Mouse (Mus musculus): ENCODE data around the gene Nfatc2ip. TPM values are rescaled to one million over a fixed set of nuclear protein-coding genes. Genes with fewer than 3 reads are reported as not detected.
A peak's percentile ranks its signal among the peaks of the same experiment; 100 is the strongest.

Nfatc2ip gene
- total and polyA plus RNA-seq, 2 experiments, result 1.3 to 2.8 TPM

DNA sequence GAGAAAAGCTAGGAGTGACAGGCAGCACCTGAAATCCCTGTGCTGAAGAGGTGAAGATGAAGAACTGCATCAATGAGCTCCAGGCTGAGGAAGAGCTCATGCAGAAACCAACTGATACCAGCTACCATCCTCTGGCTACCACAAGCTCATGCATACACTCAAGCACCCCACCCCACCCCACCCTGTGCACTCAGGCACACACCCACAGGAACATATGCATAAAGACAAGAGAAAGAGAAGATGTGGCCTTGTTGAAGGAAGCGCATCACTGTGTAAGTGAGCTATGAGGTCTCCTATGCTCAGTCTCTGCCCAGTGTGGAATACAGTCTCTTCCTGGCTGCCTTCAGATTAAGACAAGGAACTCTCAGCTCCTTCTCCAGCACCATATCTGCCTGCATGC lies 8.4 kb downstream of the Nfatc2ip start:
- Histone ChIP-seq H3K4me3 (ENCODE audit: insufficient read depth, low read depth, low read length) (no peak overlapping the region), H3K36me3 (ENCODE audit: control insufficient read depth, insufficient read depth, low read length) (peaks cover 23% of the 10 kb centered on the region), H3K27ac (replicated peaks; ENCODE audit: insufficient read depth, low read depth, low read length) (no peak overlapping the region), H3K79me2 (ENCODE audit: control insufficient read depth, insufficient read depth, low read length) (no peaks in the 10 kb centered on the region), H3K4me1 (ENCODE audit: control insufficient read depth, insufficient read depth, low read length) (no peaks in the 10 kb centered on the region), H3K27me3 (ENCODE audit: control insufficient read depth, insufficient read depth, low read length) (no peaks in the 10 kb centered on the region), H3K9ac (ENCODE audit: low read depth, low read length) (no peak overlapping the region)
- DNase-seq (ENCODE audit: extremely low read depth, low read depth, low spot score), result no peak
- TF ChIP-seq POLR2A (IDR thresholded peaks at IDR 0.05; ENCODE audit: extremely low read depth, insufficient read depth, low read length) (no peak), CTCF (IDR thresholded peaks at IDR 0.05; ENCODE audit: low read depth, low read length) (no peak)
- WGBS, result 100% methylated on average over 1 of the region's 1 CpGs

DNA sequence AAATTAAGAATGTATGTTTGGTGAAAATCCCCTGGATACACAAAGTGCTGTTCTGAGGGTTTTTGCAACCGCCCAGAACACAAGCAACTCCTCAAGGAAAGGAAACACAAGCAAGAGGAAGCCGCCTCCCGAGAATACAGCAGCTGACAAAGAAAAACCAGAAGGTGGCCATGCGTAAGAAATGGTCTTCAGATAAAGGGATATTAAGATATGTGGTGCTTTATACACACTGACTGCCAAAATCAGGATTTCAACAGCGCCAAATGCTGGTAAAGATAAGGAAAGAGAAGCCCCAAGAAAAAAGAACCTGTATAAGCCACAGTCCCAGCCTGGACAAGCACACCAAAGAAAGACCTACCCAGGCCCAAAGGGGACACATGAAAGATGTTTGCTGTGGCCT lies 13.0 kb downstream of the Nfatc2ip start:
- 87% methylated on average over 5 of the region's 5 CpGs for WGBS
- no peak for TF ChIP-seq POLR2A (IDR thresholded peaks at IDR 0.05; ENCODE audit: extremely low read depth, insufficient read depth, low read length)
- TF ChIP-seq CTCF (IDR thresholded peaks at IDR 0.05; ENCODE audit: low read depth, low read length), result no peak
- Histone ChIP-seq H3K27ac (replicated peaks; ENCODE audit: insufficient read depth, low read depth, low read length) (no peak overlapping the region), H3K4me3 (ENCODE audit: insufficient read depth, low read depth, low read length) (no peak overlapping the region), H3K79me2 (ENCODE audit: control insufficient read depth, insufficient read depth, low read length) (no peaks in the 10 kb centered on the region), H3K36me3 (ENCODE audit: control insufficient read depth, insufficient read depth, low read length) (peaks cover 12% of the 10 kb centered on the region), H3K9ac (ENCODE audit: low read depth, low read length) (no peak overlapping the region), H3K27me3 (ENCODE audit: control insufficient read depth, insufficient read depth, low read length) (no peaks in the 10 kb centered on the region), H3K4me1 (ENCODE audit: control insufficient read depth, insufficient read depth, low read length) (no peaks in the 10 kb centered on the region)
- DNase-seq (ENCODE audit: extremely low read depth, low read depth, low spot score), result no peak

GRCm38 (mm10) chr7:126377278-126378158 lies 19.0 kb downstream of the Nfatc2ip start, which contains the start of gene Spns1:
TSS of gene Spns1 (minus strand) at chr7:126377450.
- TF ChIP-seq CTCF (IDR thresholded peaks at IDR 0.05; ENCODE audit: low read depth, low read length), result peak; percentile 84
- peak; percentile 52; the same call in 1 of the 2 replicates for TF ChIP-seq POLR2A (IDR thresholded peaks at IDR 0.05; ENCODE audit: extremely low read depth, insufficient read depth, low read length)
- Histone ChIP-seq H3K4me1 (ENCODE audit: control insufficient read depth, insufficient read depth, low read length) (peaks cover 7% of the 10 kb centered on the region), H3K27me3 (ENCODE audit: control insufficient read depth, insufficient read depth, low read length) (no peaks in the 10 kb centered on the region), H3K36me3 (ENCODE audit: control insufficient read depth, insufficient read depth, low read length) (no peaks in the 10 kb centered on the region), H3K4me3 (ENCODE audit: insufficient read depth, low read depth, low read length) (peak within 1 kb of the TSS; percentile 72), H3K79me2 (ENCODE audit: control insufficient read depth, insufficient read depth, low read length) (peaks cover 6% of the 10 kb centered on the region; the same call in 1 of the 2 replicates), H3K27ac (replicated peaks; ENCODE audit: insufficient read depth, low read depth, low read length) (peak within 1 kb of the TSS; percentile 2), H3K9ac (ENCODE audit: low read depth, low read length) (peak within 1 kb of the TSS; percentile 74)
- under 1% methylated on average over 33 of the region's 33 CpGs for WGBS
- peak; percentile 93 for DNase-seq (ENCODE audit: extremely low read depth, low read depth, low spot score)

- Histone ChIP-seq H3K27ac (replicated peaks; ENCODE audit: insufficient read depth, low read depth, low read length) (peak overlapping the region; percentile 2), H3K9ac (ENCODE audit: low read depth, low read length) (peak overlapping the region; percentile 74), H3K27me3 (ENCODE audit: control insufficient read depth, insufficient read depth, low read length) (no peaks in the 10 kb centered on the region), H3K79me2 (ENCODE audit: control insufficient read depth, insufficient read depth, low read length) (peaks cover 6% of the 10 kb centered on the region; the same call in 1 of the 2 replicates), H3K4me3 (ENCODE audit: insufficient read depth, low read depth, low read length) (peak overlapping the region; percentile 72), H3K36me3 (ENCODE audit: control insufficient read depth, insufficient read depth, low read length) (peaks cover 2% of the 10 kb centered on the region; the same call in 1 of the 2 replicates), H3K4me1 (ENCODE audit: control insufficient read depth, insufficient read depth, low read length) (peaks cover 7% of the 10 kb centered on the region)
- WGBS, result under 1% methylated on average over 27 of the region's 27 CpGs
- no peak for DNase-seq (ENCODE audit: extremely low read depth, low read depth, low spot score)
- TF ChIP-seq CTCF (IDR thresholded peaks at IDR 0.05; ENCODE audit: low read depth, low read length), result no peak
- TF ChIP-seq POLR2A (IDR thresholded peaks at IDR 0.05; ENCODE audit: extremely low read depth, insufficient read depth, low read length), result no peak
These were observed 19.6 kb downstream of the Nfatc2ip start for GRCm38 (mm10) chr7:126376903-126377277.

- no peak for DNase-seq (ENCODE audit: extremely low read depth, low read depth, low spot score)
- Histone ChIP-seq H3K36me3 (ENCODE audit: control insufficient read depth, insufficient read depth, low read length) (peaks cover 5% of the 10 kb centered on the region; the same call in 1 of the 2 replicates), H3K9ac (ENCODE audit: low read depth, low read length) (no peak overlapping the region), H3K4me1 (ENCODE audit: control insufficient read depth, insufficient read depth, low read length) (peaks cover 7% of the 10 kb centered on the region), H3K27ac (replicated peaks; ENCODE audit: insufficient read depth, low read depth, low read length) (no peak overlapping the region), H3K79me2 (ENCODE audit: control insufficient read depth, insufficient read depth, low read length) (peaks cover 6% of the 10 kb centered on the region; the same call in 1 of the 2 replicates), H3K27me3 (ENCODE audit: control insufficient read depth, insufficient read depth, low read length) (no peaks in the 10 kb centered on the region), H3K4me3 (ENCODE audit: insufficient read depth, low read depth, low read length) (no peak overlapping the region)
- TF ChIP-seq POLR2A (IDR thresholded peaks at IDR 0.05; ENCODE audit: extremely low read depth, insufficient read depth, low read length) (no peak), CTCF (IDR thresholded peaks at IDR 0.05; ENCODE audit: low read depth, low read length) (0 out of 2 replicates have a peak, but pooled peaks have one; percentile 5)
- WGBS, result 70% methylated on average over 5 of the region's 5 CpGs
These were observed 21.5 kb downstream of the Nfatc2ip start for GRCm38 (mm10) chr7:126375012-126375411.
